Mouse (Mus musculus) MN1 (cell line): Measurements from ENCODE around the gene Afg3l1.
"Not testable (repeated sequence)": the region's sequence is repeated elsewhere in the genome, so short reads cannot be mapped to it uniquely, and the experiment has no call there.

Source experiments
- DNase-seq: peaks from one replicate; pipeline ENCODE4 v3.0.0-alpha.2; 2016; ENCODE audit warnings: low spot score

Gene Afg3l1

GRCm38 (mm10) chr8:123516596-123516995, 38.9 kb downstream of the Afg3l1 start:
- DNase-seq = peak; percentile 96

- no peak for DNase-seq
Observed at GRCm38 (mm10) chr8:123518172-123518571, 40.5 kb downstream of the Afg3l1 start.

- DNase-seq = peak; percentile 99
Observed at GRCm38 (mm10) chr8:123518667-123519066, 41.0 kb downstream of the Afg3l1 start, which contains the start of gene Gas8. TSS of gene Gas8 (plus strand) at chr8:123518834.

- not testable (repeated sequence) for DNase-seq
Observed at GRCm38 (mm10) chr8:123520048-123520447, 42.3 kb downstream of the Afg3l1 start.

GRCm38 (mm10) chr8:123527720-123528489, 50.2 kb downstream of the Afg3l1 start:
- no peak for DNase-seq

- no peak for DNase-seq
Observed at GRCm38 (mm10) chr8:123536242-123536989, 58.7 kb downstream of the Afg3l1 start.

- DNase-seq = no peak
Observed at GRCm38 (mm10) chr8:123536990-123537380, 59.3 kb downstream of the Afg3l1 start.

GRCm38 (mm10) chr8:123537641-123538040, 59.9 kb downstream of the Afg3l1 start:
- DNase-seq = not testable (repeated sequence)
